Mouse (Mus musculus): ENCODE measurements around the gene Spint1. TPM values are rescaled to one million over a fixed set of nuclear protein-coding genes. Genes with fewer than 3 reads are reported as not detected.

The Spint1 gene
- total and polyA plus RNA-seq, 3 experiments = not detected

GRCm38 (mm10) chr2:119293776-119294390 lies 56.7 kb downstream of the Spint1 start:
- H3K9ac ChIP-seq (ENCODE audit: insufficient read depth, low read depth) = no peak overlapping the region
- H3K9me3 ChIP-seq (replicated peaks; ENCODE audit: low read length) = no peaks in the 10 kb centered on the region
- dilution Hi-C loops (cut with MboI; ENCODE audit: extremely low pct_ligation_motif_present, extremely low pct_unique_long_range_greater_than_20kb, low sequenced_read_pairs) = no loop called here
- no peak for DNase-seq (ENCODE audit: extremely low read depth)
- H3K36me3 ChIP-seq (replicated peaks in 1 of 2; ENCODE audit: control insufficient read depth in 1 of 2, insufficient read depth in 1 of 2, low read length in 1 of 2) = peaks cover 66 to 86% of the 10 kb centered on the region in 2 experiments
- no peak overlapping the region for H3K4me3 ChIP-seq (replicated peaks in 1 of 3; ENCODE audit: low read depth in 2 of 3, low read length in 2 of 3, poor library complexity in 1 of 3)
- in situ Hi-C loops (cut with MboI; ENCODE audit: low pct_ligation_motif_present, low pct_unique_long_range_greater_than_20kb, low sequenced_read_pairs) = no loop called here
- TF ChIP-seq POLR2A (IDR thresholded peaks at IDR 0.05; ENCODE audit: low read depth, low read length) = no peak
- no peak for TF ChIP-seq USF2 (conservative IDR thresholded peaks at IDR 0.05; ENCODE audit: low read depth, low read length)
- TF ChIP-seq TCF12 (IDR thresholded peaks at IDR 0.05; ENCODE audit: low read depth, low read length) = no peak
- no peak for TF ChIP-seq ZC3H11A (IDR thresholded peaks at IDR 0.05; ENCODE audit: low read depth, low read length)
- TF ChIP-seq POLR2AphosphoS2 (IDR thresholded peaks at IDR 0.05; ENCODE audit: low read depth, low read length) = no peak
- no peak for TF ChIP-seq JUND (conservative IDR thresholded peaks at IDR 0.05; ENCODE audit: low read depth, low read length)
- no peak for TF ChIP-seq ZMIZ1 (IDR thresholded peaks at IDR 0.05; ENCODE audit: low read depth, low read length)
- TF ChIP-seq SIN3A (IDR thresholded peaks at IDR 0.05; ENCODE audit: low read length) = no peak
- no peaks in the 10 kb centered on the region for H3K27me3 ChIP-seq (replicated peaks)
- H3K27ac ChIP-seq (ENCODE audit: insufficient read depth, low read depth) = no peak overlapping the region
- H3K4me2 ChIP-seq (ENCODE audit: insufficient read depth, low read depth, poor library complexity, severe bottlenecking) = no peak overlapping the region
- H3K4me1 ChIP-seq (ENCODE audit: control insufficient read depth in 1 of 2, insufficient read depth in 2 of 2) = peaks cover 4 to 34% of the 10 kb centered on the region in 2 experiments; a peak in 3 of 4 replicates
- peaks cover 16% of the 10 kb centered on the region for H3K79me2 ChIP-seq (replicated peaks; ENCODE audit: control insufficient read depth, extremely low read depth, insufficient read depth, poor library complexity, severe bottlenecking)

- dilution Hi-C loops (cut with MboI; ENCODE audit: extremely low pct_ligation_motif_present, extremely low pct_unique_long_range_greater_than_20kb, low sequenced_read_pairs) (no loop called here), in situ Hi-C loops (cut with MboI; ENCODE audit: low pct_ligation_motif_present, low pct_unique_long_range_greater_than_20kb, low sequenced_read_pairs) (no loop called here)
- Histone ChIP-seq H3K27me3 (replicated peaks) (no peaks in the 10 kb centered on the region), H3K4me1 (ENCODE audit: control insufficient read depth in 1 of 2, insufficient read depth in 2 of 2) (peaks cover 4 to 38% of the 10 kb centered on the region in 2 experiments; a peak in 3 of 4 replicates), H3K4me3 (replicated peaks in 1 of 3; ENCODE audit: low read depth in 2 of 3, low read length in 2 of 3, poor library complexity in 1 of 3) (no peak overlapping the region), H3K4me2 (ENCODE audit: insufficient read depth, low read depth, poor library complexity, severe bottlenecking) (no peak overlapping the region), H3K9me3 (replicated peaks; ENCODE audit: low read length) (no peaks in the 10 kb centered on the region), H3K27ac (ENCODE audit: insufficient read depth, low read depth) (no peak overlapping the region), H3K36me3 (replicated peaks in 1 of 2; ENCODE audit: control insufficient read depth in 1 of 2, insufficient read depth in 1 of 2, low read length in 1 of 2) (peaks cover 71 to 92% of the 10 kb centered on the region in 2 experiments), H3K9ac (ENCODE audit: insufficient read depth, low read depth) (no peak overlapping the region), H3K79me2 (replicated peaks; ENCODE audit: control insufficient read depth, extremely low read depth, insufficient read depth, poor library complexity, severe bottlenecking) (peaks cover 11% of the 10 kb centered on the region)
- no peak for TF ChIP-seq POLR2A (IDR thresholded peaks at IDR 0.05; ENCODE audit: low read depth, low read length)
- TF ChIP-seq CHD2 (IDR thresholded peaks at IDR 0.05; ENCODE audit: low read length) = no peak
- TF ChIP-seq EP300 (IDR thresholded peaks at IDR 0.05; ENCODE audit: low read length) = no peak
- no peak for TF ChIP-seq JUND (conservative IDR thresholded peaks at IDR 0.05; ENCODE audit: low read depth, low read length)
- TF ChIP-seq MAFK (IDR thresholded peaks at IDR 0.05; ENCODE audit: insufficient replicate concordance, low read length) = no peak
- TF ChIP-seq NELFE (IDR thresholded peaks at IDR 0.05; ENCODE audit: low read depth, low read length) = no peak
- TF ChIP-seq BHLHE40 (IDR thresholded peaks at IDR 0.05; ENCODE audit: low read depth, low read length) = no peak
- TF ChIP-seq MAZ (IDR thresholded peaks at IDR 0.05; ENCODE audit: low read depth, low read length) = no peak
- no peak for TF ChIP-seq IRF4 (IDR thresholded peaks at IDR 0.05; ENCODE audit: low read depth, low read length)
- TF ChIP-seq CHD1 (IDR thresholded peaks at IDR 0.05; ENCODE audit: low read depth, low read length) = no peak
- no peak for TF ChIP-seq RAD21 (IDR thresholded peaks at IDR 0.05; ENCODE audit: low read depth, low read length)
- TF ChIP-seq ETS1 (conservative IDR thresholded peaks at IDR 0.05; ENCODE audit: low read depth, low read length) = no peak
- no peak for TF ChIP-seq ZKSCAN1 (IDR thresholded peaks at IDR 0.05; ENCODE audit: borderline replicate concordance, low read depth, low read length)
- TF ChIP-seq SIN3A (IDR thresholded peaks at IDR 0.05; ENCODE audit: low read length) = no peak
- no peak for TF ChIP-seq E2F4 (IDR thresholded peaks at IDR 0.05; ENCODE audit: insufficient replicate concordance, low read depth, low read length)
- TF ChIP-seq ELF1 (IDR thresholded peaks at IDR 0.05; ENCODE audit: low read depth, low read length) = no peak
- no peak for TF ChIP-seq MXI1 (IDR thresholded peaks at IDR 0.05; ENCODE audit: low read depth, low read length)
- no peak for TF ChIP-seq TBP (conservative IDR thresholded peaks at IDR 0.05; ENCODE audit: low read depth, low read length)
- no peak for DNase-seq (ENCODE audit: extremely low read depth)
These were observed 57.2 kb downstream of the Spint1 start for GRCm38 (mm10) chr2:119294411-119294810.

Measured in CH12.LX (cell line).